Mouse (Mus musculus): ENCODE results near the gene Srd5a3.

GRCm38 (mm10) chr5:76136271-76136670 is 3.8 kb upstream of the Srd5a3 start:
- TF ChIP-seq CTCF (IDR thresholded peaks at IDR 0.05; ENCODE audit: extremely low read depth, insufficient read depth, insufficient read length, insufficient replicate concordance) (no peak), POLR2A (IDR thresholded peaks at IDR 0.05; ENCODE audit: low read depth, low read length) (no peak)
